Mouse (Mus musculus) stomach, postnatal 0 days (tissue): Measurements from ENCODE around the gene Sptbn1. TPM values are rescaled to one million over a fixed set of nuclear protein-coding genes. Genes with fewer than 3 reads are reported as not detected.

Experiments
- ATAC-seq: fragments of 200-750 bp; cut with Nextera tagmentation; 2 replicates; pipeline ENCODE4 v1.8.0; 2017; ENCODE audit not compliant: low FRiP score, low TSS enrichment
- DNase-seq: peaks from one replicate; pipeline ENCODE4 v3.0.0-alpha.2; 2016; ENCODE audit warnings: low spot score
- H3K27ac ChIP-seq: fragments of 300-500 bp; sonication (generic); replicated peaks from 2 replicates; pipeline ENCODE4 v1.5.1; 2014; ENCODE audit warnings: mild to moderate bottlenecking, control low read depth
- H3K27me3 ChIP-seq: fragments of 300-500 bp; sonication (generic); 2 replicates; pipeline ENCODE4 v1.6.1; 2014; ENCODE audit warnings: low read length; ENCODE audit not compliant: control insufficient read depth, insufficient read depth
- H3K36me3 ChIP-seq: fragments of 300-500 bp; sonication (generic); 2 replicates; pipeline ENCODE4 v1.6.1; 2014; ENCODE audit warnings: low read length, mixed read lengths; ENCODE audit not compliant: control insufficient read depth, insufficient read depth
- H3K4me1 ChIP-seq: fragments of 300-500 bp; sonication (generic); replicated peaks from 2 replicates; pipeline ENCODE4 v1.6.1; 2014; ENCODE audit warnings: antibody characterized with exemption; ENCODE audit not compliant: control insufficient read depth, insufficient read depth
- H3K4me2 ChIP-seq: fragments of 300-500 bp; sonication (generic); replicated peaks from 2 replicates; pipeline ENCODE4 v1.6.1; 2014; ENCODE audit warnings: low read depth, mild to moderate bottlenecking, control low read depth, moderate library complexity
- H3K4me3 ChIP-seq: fragments of 300-500 bp; sonication (generic); 2 replicates; pipeline ENCODE4 v1.5.1; 2014; ENCODE audit warnings: low read depth, low read length, control low read depth
- H3K9ac ChIP-seq: fragments of 300-500 bp; sonication (generic); 2 replicates; pipeline ENCODE4 v1.6.1; 2014; ENCODE audit warnings: mild to moderate bottlenecking, low read length, control low read depth, mixed read lengths
- H3K9me3 ChIP-seq: fragments of 300-500 bp; sonication (generic); 2 replicates; pipeline ENCODE4 v1.6.1; 2016; ENCODE audit warnings: low read length; ENCODE audit not compliant: control insufficient read depth
- CTCF ChIP-seq: IDR thresholded peaks from 2 replicates; pipeline ENCODE4 v1.5.1; 2016; ENCODE audit warnings: antibody characterized with exemption, low read depth, mild to moderate bottlenecking, moderate library complexity
- EP300 ChIP-seq: optimal IDR thresholded peaks from 2 replicates; pipeline ENCODE3; 2016; ENCODE audit warnings: antibody characterized with exemption
- WGBS: fragments of 180-500 bp; shearing (Covaris S2); extraction: QIAGEN DNeasy Blood & Tissue Kit; methylation state at CpG from one replicate; pipeline ENCODE4 v1.1.7; 2014; 5-methylcytosine and 5-hydroxymethylcytosine counted together
- polyA plus RNA-seq: library from polyadenylated mRNA; unstranded; fragments of >200 nt; fragmentation: Nextera tagmentation; extraction: Ambion mirVana; gene quantifications from 2 replicates; pipeline ENCODE4 v1.2.1, GENCODE M21; 2015

Sptbn1 gene
- polyA plus RNA-seq, 1 experiment from 2014 or later: 57.2 TPM

GRCm38 (mm10) chr11:30249452-30250016, 18.4 kb downstream of the Sptbn1 start:
- H3K36me3 ChIP-seq: no peaks in the 10 kb centered on the region
- no peak overlapping the region for H3K4me3 ChIP-seq
- H3K27ac ChIP-seq: no peak overlapping the region
- H3K9me3 ChIP-seq: no peaks in the 10 kb centered on the region
- H3K4me1 ChIP-seq: no peaks in the 10 kb centered on the region
- no peak overlapping the region for H3K4me2 ChIP-seq
- H3K27me3 ChIP-seq: no peaks in the 10 kb centered on the region
- ATAC-seq (no peak), DNase-seq (no peak)
- 81% methylated on average over 4 of the region's 4 CpGs for WGBS
- no peak for TF ChIP-seq CTCF
- no peak for TF ChIP-seq EP300
- no peak overlapping the region for H3K9ac ChIP-seq

GRCm38 (mm10) chr11:30247106-30247505, 20.9 kb downstream of the Sptbn1 start:
- DNase-seq: no peak
- TF ChIP-seq EP300 (no peak), CTCF (no peak)
- H3K4me1 ChIP-seq: no peaks in the 10 kb centered on the region
- no peaks in the 10 kb centered on the region for H3K9me3 ChIP-seq
- H3K4me2 ChIP-seq: no peak overlapping the region
- H3K9ac ChIP-seq: no peak overlapping the region
- no peaks in the 10 kb centered on the region for H3K27me3 ChIP-seq
- 55% methylated on average over 1 of the region's 1 CpGs for WGBS
- ATAC-seq: no peak
- H3K4me3 ChIP-seq: no peak overlapping the region
- H3K36me3 ChIP-seq: no peaks in the 10 kb centered on the region
- H3K27ac ChIP-seq: no peak overlapping the region

GRCm38 (mm10) chr11:30246161-30246560, 21.8 kb downstream of the Sptbn1 start:
- H3K27ac ChIP-seq: no peak overlapping the region
- TF ChIP-seq EP300 (no peak), CTCF (no peak)
- H3K36me3 ChIP-seq: no peaks in the 10 kb centered on the region
- no peak for DNase-seq
- no peak overlapping the region for H3K4me2 ChIP-seq
- H3K27me3 ChIP-seq: no peaks in the 10 kb centered on the region
- 75% methylated on average over 11 of the region's 11 CpGs for WGBS
- no peak overlapping the region for H3K4me3 ChIP-seq
- no peak for ATAC-seq
- no peaks in the 10 kb centered on the region for H3K4me1 ChIP-seq
- H3K9me3 ChIP-seq: no peaks in the 10 kb centered on the region
- no peak overlapping the region for H3K9ac ChIP-seq

GRCm38 (mm10) chr11:30244172-30244571, 23.8 kb downstream of the Sptbn1 start:
- TF ChIP-seq CTCF: no peak
- no peak overlapping the region for H3K4me3 ChIP-seq
- 41% methylated on average over 1 of the region's 1 CpGs for WGBS
- DNase-seq (no peak), ATAC-seq (no peak)
- H3K4me1 ChIP-seq: no peaks in the 10 kb centered on the region
- H3K9ac ChIP-seq: no peak overlapping the region
- H3K27me3 ChIP-seq: no peaks in the 10 kb centered on the region
- no peak overlapping the region for H3K4me2 ChIP-seq
- H3K27ac ChIP-seq: no peak overlapping the region
- no peaks in the 10 kb centered on the region for H3K9me3 ChIP-seq
- H3K36me3 ChIP-seq: no peaks in the 10 kb centered on the region

GRCm38 (mm10) chr11:30243591-30243990, 24.4 kb downstream of the Sptbn1 start:
- H3K36me3 ChIP-seq: no peaks in the 10 kb centered on the region
- DNase-seq: peak; percentile 31
- H3K27ac ChIP-seq: no peak overlapping the region

GRCm38 (mm10) chr11:30240861-30241260, 27.1 kb downstream of the Sptbn1 start:
- H3K4me1 ChIP-seq: no peaks in the 10 kb centered on the region
- WGBS: 15% methylated on average over 3 of the region's 3 CpGs
- TF ChIP-seq CTCF: no peak
- TF ChIP-seq EP300: no peak
- no peak overlapping the region for H3K4me2 ChIP-seq
- H3K27ac ChIP-seq: no peak overlapping the region
- H3K9ac ChIP-seq: no peak overlapping the region
- no peak for ATAC-seq
- no peak overlapping the region for H3K4me3 ChIP-seq
- no peaks in the 10 kb centered on the region for H3K27me3 ChIP-seq
- DNase-seq: no peak
- no peaks in the 10 kb centered on the region for H3K36me3 ChIP-seq
- H3K9me3 ChIP-seq: no peaks in the 10 kb centered on the region

More at GRCm38 (mm10) chr11:30243591-30243990, 24.4 kb downstream of the Sptbn1 start:
- TF ChIP-seq EP300 (no peak), CTCF (no peak)
- H3K27me3 ChIP-seq: no peaks in the 10 kb centered on the region
- H3K4me2 ChIP-seq: no peak overlapping the region
- no peak overlapping the region for H3K9ac ChIP-seq
- WGBS: 26% methylated on average over 3 of the region's 3 CpGs
- peak; percentile 51 for ATAC-seq
- H3K9me3 ChIP-seq: no peaks in the 10 kb centered on the region
- H3K4me1 ChIP-seq: no peaks in the 10 kb centered on the region
- no peak overlapping the region for H3K4me3 ChIP-seq
